Mouse (Mus musculus): ENCODE results near the gene Ctnnd2. TPM values are rescaled to one million over a fixed set of nuclear protein-coding genes. Genes with fewer than 3 reads are reported as not detected.
A peak's percentile ranks its signal among the peaks of the same experiment; 100 is the strongest.

Gene Ctnnd2
- polyA plus RNA-seq, 1 experiment from 2014 or later = 1.4 TPM

DNA sequence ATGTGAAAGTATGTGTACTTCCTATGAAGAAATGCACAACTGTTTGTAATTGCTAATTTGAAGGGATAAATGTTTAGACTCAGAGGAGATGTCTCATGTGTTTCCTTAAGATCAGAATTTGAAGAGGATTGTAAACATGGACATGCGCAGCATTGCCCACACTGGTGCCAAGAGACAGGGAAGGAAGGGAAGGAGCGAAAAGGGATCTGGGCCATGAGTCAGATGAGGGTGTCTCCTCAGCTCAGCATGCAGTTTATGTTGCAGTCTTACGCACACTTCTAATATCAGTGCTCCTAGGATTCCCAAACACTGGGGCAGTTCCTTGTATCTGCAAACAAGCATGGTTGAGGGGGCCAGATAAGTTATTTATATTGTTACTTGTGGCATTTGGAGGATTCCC is 623.3 kb downstream of the Ctnnd2 start:
- Histone ChIP-seq H3K4me2 (no peak overlapping the region), H3K9me3 (replicated peaks) (no peaks in the 10 kb centered on the region), H3K27me3 (replicated peaks) (no peaks in the 10 kb centered on the region), H3K27ac (ENCODE audit: poor library complexity, severe bottlenecking) (no peak overlapping the region), H3K4me3 (no peak overlapping the region), H3K36me3 (no peaks in the 10 kb centered on the region), H3K9ac (no peak overlapping the region), H3K4me1 (replicated peaks) (no peaks in the 10 kb centered on the region)
- ATAC-seq (ENCODE audit: insufficient number of reproducible peaks, low FRiP score) = no peak
- WGBS = 85% methylated on average over 3 of the region's 3 CpGs

- Histone ChIP-seq H3K36me3 (no peaks in the 10 kb centered on the region), H3K9ac (no peak overlapping the region), H3K27ac (ENCODE audit: poor library complexity, severe bottlenecking) (no peak overlapping the region), H3K4me1 (replicated peaks) (no peaks in the 10 kb centered on the region), H3K27me3 (replicated peaks) (no peaks in the 10 kb centered on the region), H3K9me3 (replicated peaks) (no peaks in the 10 kb centered on the region), H3K4me2 (no peak overlapping the region), H3K4me3 (no peak overlapping the region)
- 78% methylated on average over 17 of the region's 17 CpGs for WGBS
- ATAC-seq (ENCODE audit: insufficient number of reproducible peaks, low FRiP score) = no peak
Observed at GRCm38 (mm10) chr15:30827424-30828263, 655.3 kb downstream of the Ctnnd2 start.

GRCm38 (mm10) chr15:30857277-30858176 is 685.1 kb downstream of the Ctnnd2 start:
- Histone ChIP-seq H3K9me3 (replicated peaks) (no peaks in the 10 kb centered on the region), H3K4me3 (no peak overlapping the region), H3K36me3 (no peaks in the 10 kb centered on the region), H3K4me1 (replicated peaks) (no peaks in the 10 kb centered on the region), H3K27ac (ENCODE audit: poor library complexity, severe bottlenecking) (no peak overlapping the region), H3K9ac (no peak overlapping the region), H3K27me3 (replicated peaks) (no peaks in the 10 kb centered on the region), H3K4me2 (no peak overlapping the region)
- ATAC-seq (ENCODE audit: insufficient number of reproducible peaks, low FRiP score) = no peak
- WGBS = 80% methylated on average over 17 of the region's 17 CpGs

- WGBS = 78% methylated on average over 5 of the region's 5 CpGs
- Histone ChIP-seq H3K27me3 (replicated peaks) (no peaks in the 10 kb centered on the region), H3K9ac (no peak overlapping the region), H3K27ac (ENCODE audit: poor library complexity, severe bottlenecking) (no peak overlapping the region), H3K9me3 (replicated peaks) (no peaks in the 10 kb centered on the region), H3K36me3 (no peaks in the 10 kb centered on the region), H3K4me2 (no peak overlapping the region), H3K4me1 (replicated peaks) (no peaks in the 10 kb centered on the region), H3K4me3 (no peak overlapping the region)
- ATAC-seq (ENCODE audit: insufficient number of reproducible peaks, low FRiP score) = no peak
Observed at GRCm38 (mm10) chr15:30867429-30867828, 695.0 kb downstream of the Ctnnd2 start.

GRCm38 (mm10) chr15:30869673-30870512 is 697.5 kb downstream of the Ctnnd2 start:
- Histone ChIP-seq H3K27me3 (replicated peaks) (no peaks in the 10 kb centered on the region), H3K9ac (no peak overlapping the region), H3K4me2 (no peak overlapping the region), H3K4me1 (replicated peaks) (no peaks in the 10 kb centered on the region), H3K4me3 (no peak overlapping the region), H3K27ac (ENCODE audit: poor library complexity, severe bottlenecking) (no peak overlapping the region), H3K9me3 (replicated peaks) (no peaks in the 10 kb centered on the region), H3K36me3 (no peaks in the 10 kb centered on the region)
- no peak for ATAC-seq (ENCODE audit: insufficient number of reproducible peaks, low FRiP score)
- WGBS = 80% methylated on average over 12 of the region's 12 CpGs

DNA sequence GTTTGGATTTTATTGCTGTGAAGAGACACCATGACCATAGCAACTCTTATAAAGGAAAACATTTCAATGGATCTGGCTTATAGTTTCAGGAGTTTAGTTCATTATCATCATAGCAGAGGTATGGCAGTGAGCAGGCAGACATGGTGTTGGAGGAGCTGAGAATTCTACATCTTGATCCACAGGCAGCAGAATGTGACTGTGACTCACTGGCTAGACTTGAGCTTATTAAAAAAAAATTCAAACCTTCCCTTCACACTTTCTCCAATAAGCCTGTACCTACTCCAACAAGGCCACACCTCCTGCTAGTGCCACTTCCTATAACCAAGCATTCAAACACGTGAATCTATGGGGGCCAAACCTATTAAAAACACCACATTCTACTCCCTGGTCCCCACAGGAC is 703.1 kb downstream of the Ctnnd2 start:
- Histone ChIP-seq H3K27ac (ENCODE audit: poor library complexity, severe bottlenecking) (no peak overlapping the region), H3K4me2 (no peak overlapping the region), H3K9ac (no peak overlapping the region), H3K27me3 (replicated peaks) (no peaks in the 10 kb centered on the region), H3K4me1 (replicated peaks) (no peaks in the 10 kb centered on the region), H3K36me3 (no peaks in the 10 kb centered on the region), H3K4me3 (no peak overlapping the region), H3K9me3 (replicated peaks) (no peaks in the 10 kb centered on the region)
- WGBS = 60% methylated on average over 1 of the region's 1 CpGs
- no peak for ATAC-seq (ENCODE audit: insufficient number of reproducible peaks, low FRiP score)

DNA sequence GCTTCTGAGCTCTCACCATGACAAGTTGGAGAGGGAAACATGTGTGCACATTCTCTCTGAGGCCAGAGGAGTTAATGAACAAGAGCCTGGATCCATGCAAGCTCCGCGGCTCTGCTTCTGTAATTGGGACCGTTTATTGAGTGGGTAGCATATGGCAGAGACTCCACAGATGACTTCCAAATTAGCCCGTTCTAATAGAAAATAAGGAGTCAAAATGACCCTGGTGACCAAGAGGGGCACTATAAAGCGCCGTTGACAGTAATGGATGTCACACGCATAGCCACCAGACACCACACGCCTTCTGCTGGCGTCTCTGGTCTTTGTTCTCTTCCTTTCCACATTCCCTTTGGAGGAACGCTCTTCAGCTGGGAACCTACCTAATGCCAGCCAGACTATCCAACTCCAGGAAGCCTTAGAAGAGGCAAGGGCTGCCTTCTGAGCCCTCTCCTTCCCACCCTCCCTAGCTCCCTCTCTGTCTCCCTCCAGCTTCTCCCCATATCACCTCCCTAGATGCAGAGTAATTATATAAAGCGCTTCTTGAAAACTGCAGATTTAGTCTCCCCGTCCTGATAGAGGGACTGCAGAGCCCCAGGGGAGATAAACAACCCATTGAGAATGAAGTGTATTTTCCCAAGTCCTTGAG is 712.4 kb downstream of the Ctnnd2 start:
- ATAC-seq (ENCODE audit: insufficient number of reproducible peaks, low FRiP score) = 0 out of 2 replicates have a peak, but pooled peaks have one; percentile 42
- peak overlapping the region; percentile 30 for H3K4me2 ChIP-seq
- WGBS = 72% methylated on average over 12 of the region's 12 CpGs

DNA sequence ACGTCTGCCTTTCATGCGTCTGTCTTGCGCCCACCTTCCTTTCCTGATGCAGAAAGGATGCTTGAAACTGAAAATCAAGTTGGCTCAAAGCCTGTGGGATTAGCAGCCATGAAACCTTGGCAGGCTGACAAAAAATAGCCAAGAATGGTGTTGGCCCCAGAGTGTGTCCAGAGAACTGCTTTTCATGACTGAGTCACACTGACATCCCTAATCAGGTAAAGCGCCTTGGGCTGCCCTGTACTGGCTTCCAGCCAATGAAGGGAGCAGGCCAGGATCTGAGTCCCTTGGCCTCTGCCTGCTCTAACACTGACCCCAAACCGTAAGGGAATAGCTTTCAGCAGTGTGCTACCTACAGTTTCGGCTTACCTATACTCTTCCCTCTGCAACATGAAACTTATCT is 713.0 kb downstream of the Ctnnd2 start:
- Histone ChIP-seq H3K4me1 (replicated peaks) (peaks cover 17% of the 10 kb centered on the region), H3K27ac (ENCODE audit: poor library complexity, severe bottlenecking) (peak overlapping the region; percentile 75), H3K9ac (no peak overlapping the region), H3K36me3 (no peaks in the 10 kb centered on the region), H3K4me3 (no peak overlapping the region), H3K9me3 (replicated peaks) (no peaks in the 10 kb centered on the region), H3K4me2 (peak overlapping the region; percentile 30), H3K27me3 (replicated peaks) (no peaks in the 10 kb centered on the region)
- peak; percentile 79 for ATAC-seq (ENCODE audit: insufficient number of reproducible peaks, low FRiP score)
- WGBS = 24% methylated on average over 6 of the region's 6 CpGs

More for the DNA sequence above, 712.4 kb downstream of the Ctnnd2 start:
- Histone ChIP-seq H3K36me3 (no peaks in the 10 kb centered on the region), H3K9me3 (replicated peaks) (no peaks in the 10 kb centered on the region), H3K4me1 (replicated peaks) (peaks cover 17% of the 10 kb centered on the region), H3K27me3 (replicated peaks) (no peaks in the 10 kb centered on the region), H3K27ac (ENCODE audit: poor library complexity, severe bottlenecking) (peak overlapping the region; percentile 75), H3K4me3 (no peak overlapping the region), H3K9ac (no peak overlapping the region)

GRCm38 (mm10) chr15:30887559-30887958 is 715.2 kb downstream of the Ctnnd2 start:
- no peak overlapping the region for H3K27ac ChIP-seq (ENCODE audit: poor library complexity, severe bottlenecking)
- H3K4me3 ChIP-seq = no peak overlapping the region
- H3K27me3 ChIP-seq (replicated peaks) = no peaks in the 10 kb centered on the region
- no peak overlapping the region for H3K4me2 ChIP-seq
- WGBS = 85% methylated on average over 2 of the region's 2 CpGs
- no peak for ATAC-seq (ENCODE audit: insufficient number of reproducible peaks, low FRiP score)
- H3K4me1 ChIP-seq (replicated peaks) = peaks cover 22% of the 10 kb centered on the region
- H3K36me3 ChIP-seq = no peaks in the 10 kb centered on the region
- no peaks in the 10 kb centered on the region for H3K9me3 ChIP-seq (replicated peaks)
- H3K9ac ChIP-seq = no peak overlapping the region

DNA sequence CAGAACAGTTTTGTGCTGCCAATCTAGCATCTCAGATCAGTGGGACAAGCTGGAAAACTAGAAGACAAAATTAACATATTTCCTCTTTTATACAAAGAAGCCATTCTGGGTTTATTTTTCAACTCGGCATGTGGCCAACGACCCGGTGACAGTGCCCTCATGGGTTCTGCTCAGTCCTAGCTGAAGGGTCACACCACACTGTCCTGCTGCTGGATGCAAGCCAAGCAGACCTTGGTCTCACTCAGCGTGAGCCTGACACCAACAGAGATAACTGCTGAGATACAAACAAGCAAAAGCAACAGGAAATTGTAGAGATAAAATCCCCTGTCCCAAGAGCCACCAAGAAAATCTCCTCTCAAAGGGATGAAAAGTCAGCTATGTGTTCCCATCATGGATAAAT is 719.6 kb downstream of the Ctnnd2 start:
- H3K9me3 ChIP-seq (replicated peaks) = no peaks in the 10 kb centered on the region
- H3K4me1 ChIP-seq (replicated peaks) = peaks cover 5% of the 10 kb centered on the region; the same call in 1 of the 2 replicates
- H3K4me3 ChIP-seq = no peak overlapping the region
- no peak overlapping the region for H3K27ac ChIP-seq (ENCODE audit: poor library complexity, severe bottlenecking)
- no peaks in the 10 kb centered on the region for H3K36me3 ChIP-seq
- H3K4me2 ChIP-seq = no peak overlapping the region
- ATAC-seq (ENCODE audit: insufficient number of reproducible peaks, low FRiP score) = no peak
- H3K9ac ChIP-seq = no peak overlapping the region
- WGBS = 14% methylated on average over 4 of the region's 4 CpGs
- H3K27me3 ChIP-seq (replicated peaks) = no peaks in the 10 kb centered on the region
